Mouse (Mus musculus): ENCODE results near the gene Wipf2.

DNA sequence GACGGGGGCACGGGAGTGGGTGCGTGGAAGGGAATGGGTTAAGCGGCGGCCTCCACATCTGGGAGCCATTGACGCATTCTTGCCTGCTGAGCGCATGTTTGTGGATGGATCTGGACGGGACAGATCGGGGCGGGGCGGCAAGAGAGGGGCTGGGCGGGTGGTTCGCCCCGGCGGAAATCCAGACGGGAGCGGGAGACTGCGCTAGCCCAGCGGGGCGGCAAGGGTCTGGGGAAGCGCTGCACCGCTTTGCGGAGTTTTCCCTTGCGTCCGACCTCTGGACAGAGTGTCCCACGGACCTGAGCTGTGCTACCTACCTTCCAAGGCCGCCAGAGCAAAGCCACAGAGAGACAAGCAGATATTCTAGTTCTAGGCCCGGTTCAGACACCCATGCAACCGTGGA is 72.7 kb downstream of the Wipf2 start:
- no peak for TF ChIP-seq CTCF (IDR thresholded peaks at IDR 0.05; ENCODE audit: extremely low read depth, insufficient read depth, low read length)
- TF ChIP-seq POLR2A (IDR thresholded peaks at IDR 0.05; ENCODE audit: extremely low read depth, insufficient read depth, low read length): no peak
